27 mouse cellular contexts compared by ENCODE assay signal in genomic region chr6:144076376-144076775, GRCm38 (mm10).
"Had no signal": no experiment of that assay in that cellular context is flagged by ENCODE, and none has a peak within 500 bp of the region (broad histone marks: within the 10 kb centered on the region; RNA-seq: fewer than 3 reads in every experiment).

No protein-coding gene starts in this region.

- H3K27me3 ChIP-seq: embryonic facial prominence, embryonic 12.5 days; embryonic facial prominence, embryonic 13.5 days; embryonic facial prominence, embryonic 15.5 days; forebrain, embryonic 12.5 days; forebrain, embryonic 13.5 days; forebrain, embryonic 15.5 days had no signal

- H3K4me1 ChIP-seq: forebrain, embryonic 10.5 days; forebrain, embryonic 12.5 days; heart, embryonic 10.5 days had no signal

- H3K4me3 ChIP-seq: embryonic facial prominence, embryonic 10.5 days; embryonic facial prominence, embryonic 12.5 days; embryonic facial prominence, embryonic 13.5 days; embryonic facial prominence, embryonic 15.5 days; erythroblast, embryonic 14.5 days; forebrain, embryonic 10.5 days; forebrain, embryonic 12.5 days; forebrain, embryonic 13.5 days; forebrain, embryonic 15.5 days; gastrocnemius, adult 2 months; heart, embryonic 10.5 days had no signal

- DNase-seq: cerebellum, adult 8-10 months; cerebellum, adult 9-10 months; cerebellum, adult 9-11 months; cerebellum, postnatal 10 days; cerebellum, postnatal 14 days; cerebellum, postnatal 25 days; cerebellum, postnatal 36 days; embryo, embryonic 11 days; forebrain, postnatal 0 days; gastrocnemius, adult 2 months; gastrocnemius, postnatal 10 days; gastrocnemius, postnatal 14 days; gastrocnemius, postnatal 25 days; gastrocnemius, postnatal 36 days; heart, adult 18-20 months had no signal

- H3K27ac ChIP-seq: embryonic facial prominence, embryonic 10.5 days; embryonic facial prominence, embryonic 12.5 days; embryonic facial prominence, embryonic 15.5 days; forebrain, embryonic 10.5 days; forebrain, embryonic 12.5 days; forebrain, embryonic 13.5 days; forebrain, embryonic 15.5 days; gastrocnemius, adult 2 months; heart, embryonic 10.5 days had no signal

- H3K9ac ChIP-seq: embryonic facial prominence, embryonic 12.5 days; embryonic facial prominence, embryonic 13.5 days; embryonic facial prominence, embryonic 15.5 days; forebrain, embryonic 12.5 days; forebrain, embryonic 13.5 days; forebrain, embryonic 15.5 days; forebrain, postnatal 0 days had no signal

- ATAC-seq: forebrain, embryonic 13.5 days; forebrain, embryonic 14.5 days; forebrain, embryonic 15.5 days; forebrain, embryonic 16.5 days; forebrain, postnatal 0 days had no signal

- H3K36me3 ChIP-seq: embryonic facial prominence, embryonic 10.5 days; embryonic facial prominence, embryonic 12.5 days; embryonic facial prominence, embryonic 13.5 days; embryonic facial prominence, embryonic 15.5 days; forebrain, embryonic 12.5 days; forebrain, embryonic 15.5 days; heart, embryonic 10.5 days had no signal
